Mouse (Mus musculus): ENCODE measurements around the gene Cux1. TPM values are rescaled to one million over a fixed set of nuclear protein-coding genes. Genes with fewer than 3 reads are reported as not detected.

Gene Cux1
- polyA plus RNA-seq, 2 experiments, result 39.0 to 64.3 TPM

DNA sequence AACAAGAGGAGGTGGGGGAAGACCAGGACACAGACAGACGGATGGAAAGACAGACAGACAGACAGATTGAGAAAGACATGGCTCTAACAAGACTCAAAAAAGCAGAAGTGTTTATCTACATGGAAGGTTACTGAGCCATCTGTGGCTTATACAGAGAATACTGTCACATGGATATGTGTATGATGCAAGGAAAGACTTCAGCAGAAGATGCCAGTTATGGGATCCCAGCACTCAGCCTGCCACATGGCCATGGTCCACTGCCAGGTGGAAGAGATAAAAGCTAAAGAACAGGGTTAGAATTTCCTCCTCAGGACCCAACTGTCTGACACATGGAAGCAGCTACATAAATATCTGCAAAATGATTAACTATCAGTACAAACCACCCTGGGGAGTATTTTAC is 84.9 kb downstream of the Cux1 start:
- H3K9me3 ChIP-seq (ENCODE audit: control insufficient read depth, low read length), result no peaks in the 10 kb centered on the region
- no peak overlapping the region for H3K4me3 ChIP-seq (replicated peaks; ENCODE audit: low read length)
- DNase-seq (ENCODE audit: low spot score), result no peak
- H3K4me1 ChIP-seq (ENCODE audit: control insufficient read depth, insufficient read depth, low read length), result no peaks in the 10 kb centered on the region; the same call in 1 of the 2 replicates
- 80% methylated on average over 1 of the region's 1 CpGs for WGBS
- H3K27me3 ChIP-seq (ENCODE audit: control insufficient read depth, insufficient read depth, low read length), result no peaks in the 10 kb centered on the region
- no peak overlapping the region for H3K27ac ChIP-seq (replicated peaks; ENCODE audit: low read depth, low read length)
- no peak overlapping the region for H3K9ac ChIP-seq (ENCODE audit: low read depth, low read length, severe bottlenecking)
- no peak for TF ChIP-seq POLR2A (IDR thresholded peaks at IDR 0.05; ENCODE audit: borderline replicate concordance, extremely low read depth, insufficient read depth, insufficient read length)
- no peak for ATAC-seq (ENCODE audit: low FRiP score, low read depth)
- no peak overlapping the region for H3K4me2 ChIP-seq (replicated peaks; ENCODE audit: low read depth, low read length, severe bottlenecking)
- peaks cover 22% of the 10 kb centered on the region for H3K36me3 ChIP-seq (ENCODE audit: control insufficient read depth, insufficient read depth, low read length)

DNA sequence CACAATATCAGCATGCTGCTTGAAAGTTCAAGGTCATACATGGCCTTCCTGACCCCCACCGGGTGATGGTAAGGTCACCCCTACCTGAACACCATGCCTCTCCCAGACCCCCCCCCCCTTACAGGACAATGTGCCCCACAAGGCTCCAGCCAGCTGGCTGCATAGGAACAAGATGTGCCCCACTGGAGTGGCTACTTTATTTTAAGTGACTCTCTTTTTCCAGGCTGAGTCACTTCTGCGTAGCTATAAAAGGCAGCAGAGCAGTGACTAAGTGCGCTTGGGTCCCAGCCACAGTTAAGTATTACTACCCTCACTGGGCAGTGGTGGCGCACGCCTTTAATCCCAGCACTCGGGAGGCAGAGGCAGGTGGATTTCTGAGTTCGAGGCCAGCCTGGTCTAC is 86.7 kb downstream of the Cux1 start:
- Histone ChIP-seq H3K27me3 (ENCODE audit: control insufficient read depth, insufficient read depth, low read length) (no peaks in the 10 kb centered on the region), H3K36me3 (ENCODE audit: control insufficient read depth, insufficient read depth, low read length) (peaks cover 23% of the 10 kb centered on the region), H3K4me1 (ENCODE audit: control insufficient read depth, insufficient read depth, low read length) (no peaks in the 10 kb centered on the region; the same call in 1 of the 2 replicates), H3K4me2 (replicated peaks; ENCODE audit: low read depth, low read length, severe bottlenecking) (no peak overlapping the region), H3K9me3 (ENCODE audit: control insufficient read depth, low read length) (no peaks in the 10 kb centered on the region), H3K9ac (ENCODE audit: low read depth, low read length, severe bottlenecking) (no peak overlapping the region), H3K4me3 (replicated peaks; ENCODE audit: low read length) (no peak overlapping the region), H3K27ac (replicated peaks; ENCODE audit: low read depth, low read length) (no peak overlapping the region)
- TF ChIP-seq POLR2A (IDR thresholded peaks at IDR 0.05; ENCODE audit: borderline replicate concordance, extremely low read depth, insufficient read depth, insufficient read length), result no peak
- DNase-seq (ENCODE audit: low spot score) (no peak), ATAC-seq (ENCODE audit: low FRiP score, low read depth) (no peak)
- WGBS, result 87% methylated on average over 7 of the region's 7 CpGs

DNA sequence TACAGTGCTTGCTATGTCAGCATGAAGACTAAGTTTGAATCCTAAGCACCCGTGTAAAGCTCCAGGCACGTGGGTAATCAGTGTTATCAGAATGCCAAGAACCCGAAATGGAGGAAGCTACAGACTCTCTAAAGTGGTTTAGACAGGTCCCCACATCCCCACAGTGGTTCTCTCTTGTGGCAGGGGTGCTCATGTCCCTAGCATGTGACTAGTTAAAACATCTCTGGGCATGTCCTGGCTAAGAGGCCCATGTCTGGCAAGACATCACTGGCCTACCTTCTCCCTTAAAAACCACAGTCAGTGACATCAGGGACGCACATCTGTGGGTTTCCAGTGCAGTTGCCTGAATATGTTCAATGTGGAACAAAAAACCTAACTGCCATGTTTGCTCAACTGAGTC is 87.5 kb downstream of the Cux1 start:
- Histone ChIP-seq H3K36me3 (ENCODE audit: control insufficient read depth, insufficient read depth, low read length) (peaks cover 16% of the 10 kb centered on the region), H3K27ac (replicated peaks; ENCODE audit: low read depth, low read length) (no peak overlapping the region), H3K9me3 (ENCODE audit: control insufficient read depth, low read length) (no peaks in the 10 kb centered on the region), H3K4me3 (replicated peaks; ENCODE audit: low read length) (no peak overlapping the region), H3K9ac (ENCODE audit: low read depth, low read length, severe bottlenecking) (no peak overlapping the region), H3K27me3 (ENCODE audit: control insufficient read depth, insufficient read depth, low read length) (no peaks in the 10 kb centered on the region), H3K4me1 (ENCODE audit: control insufficient read depth, insufficient read depth, low read length) (peaks cover 2% of the 10 kb centered on the region; the same call in 1 of the 2 replicates), H3K4me2 (replicated peaks; ENCODE audit: low read depth, low read length, severe bottlenecking) (no peak overlapping the region)
- 87% methylated on average over 4 of the region's 4 CpGs for WGBS
- DNase-seq (ENCODE audit: low spot score) (no peak), ATAC-seq (ENCODE audit: low FRiP score, low read depth) (no peak)
- no peak for TF ChIP-seq POLR2A (IDR thresholded peaks at IDR 0.05; ENCODE audit: borderline replicate concordance, extremely low read depth, insufficient read depth, insufficient read length)

DNA sequence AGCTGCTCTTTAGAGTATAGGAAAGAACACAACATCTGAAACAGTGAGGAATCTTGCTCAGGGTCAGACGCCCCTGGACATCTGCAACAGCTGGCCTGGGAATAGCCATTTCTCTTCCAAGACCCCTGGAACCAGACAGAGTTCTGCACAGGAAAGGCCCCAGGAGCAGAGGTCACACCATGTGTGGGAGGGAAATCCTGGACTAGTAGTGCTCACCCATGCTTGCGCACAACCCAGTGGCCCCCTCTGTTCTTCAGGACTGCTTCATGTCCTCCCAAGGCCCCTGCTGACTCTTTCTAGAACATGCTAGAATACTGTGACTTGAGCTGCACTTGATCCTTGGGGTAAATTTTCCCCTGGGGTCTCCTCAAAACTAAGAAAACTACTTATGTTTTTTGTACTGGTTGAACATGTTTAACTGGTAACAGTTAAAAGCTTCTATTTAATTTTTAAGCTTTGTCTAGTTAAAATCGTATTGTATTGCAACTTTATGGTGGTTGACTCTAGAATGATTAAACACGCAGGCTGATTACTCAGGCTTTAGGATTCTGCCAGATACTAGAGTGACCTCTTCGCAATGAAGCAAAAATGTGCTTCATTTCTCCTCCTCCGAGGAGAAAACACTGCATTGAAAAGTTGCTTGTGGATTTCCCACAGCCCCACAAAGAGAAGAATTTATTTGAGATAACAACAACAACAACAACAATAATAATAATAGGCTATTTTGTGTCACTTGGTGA is 88.1 kb downstream of the Cux1 start:
- Histone ChIP-seq H3K27ac (replicated peaks; ENCODE audit: low read depth, low read length) (no peak overlapping the region), H3K4me2 (replicated peaks; ENCODE audit: low read depth, low read length, severe bottlenecking) (no peak overlapping the region), H3K9me3 (ENCODE audit: control insufficient read depth, low read length) (no peaks in the 10 kb centered on the region), H3K4me3 (replicated peaks; ENCODE audit: low read length) (no peak overlapping the region), H3K9ac (ENCODE audit: low read depth, low read length, severe bottlenecking) (no peak overlapping the region), H3K4me1 (ENCODE audit: control insufficient read depth, insufficient read depth, low read length) (peaks cover 6% of the 10 kb centered on the region; the same call in 1 of the 2 replicates), H3K27me3 (ENCODE audit: control insufficient read depth, insufficient read depth, low read length) (no peaks in the 10 kb centered on the region), H3K36me3 (ENCODE audit: control insufficient read depth, insufficient read depth, low read length) (peaks cover 13% of the 10 kb centered on the region)
- WGBS, result 81% methylated on average over 6 of the region's 6 CpGs
- no peak for ATAC-seq (ENCODE audit: low FRiP score, low read depth)
- no peak for TF ChIP-seq POLR2A (IDR thresholded peaks at IDR 0.05; ENCODE audit: borderline replicate concordance, extremely low read depth, insufficient read depth, insufficient read length)
- DNase-seq (ENCODE audit: low spot score), result no peak

DNA sequence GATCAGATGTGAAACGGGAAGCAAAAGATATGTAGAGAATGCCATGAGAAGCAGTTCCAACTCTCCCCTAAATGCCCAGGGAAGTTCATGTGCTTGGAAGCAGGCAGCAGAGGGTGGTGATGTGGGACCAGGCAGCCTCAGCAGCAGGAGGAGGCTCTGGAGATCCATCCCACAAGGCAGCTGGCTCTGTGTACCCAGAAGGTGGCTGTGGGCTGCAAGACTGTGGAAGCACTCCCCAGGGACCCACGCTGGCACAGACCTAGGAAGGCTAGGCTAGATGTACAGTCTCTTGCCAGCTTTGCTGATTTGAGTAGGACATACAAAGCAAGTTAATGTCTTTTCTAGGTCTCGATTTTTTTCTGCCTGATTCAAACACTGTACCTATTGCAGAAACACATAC is 91.0 kb downstream of the Cux1 start:
- Histone ChIP-seq H3K9ac (ENCODE audit: low read depth, low read length, severe bottlenecking) (no peak overlapping the region), H3K27ac (replicated peaks; ENCODE audit: low read depth, low read length) (no peak overlapping the region), H3K27me3 (ENCODE audit: control insufficient read depth, insufficient read depth, low read length) (no peaks in the 10 kb centered on the region), H3K4me2 (replicated peaks; ENCODE audit: low read depth, low read length, severe bottlenecking) (no peak overlapping the region), H3K4me1 (ENCODE audit: control insufficient read depth, insufficient read depth, low read length) (peaks cover 19% of the 10 kb centered on the region), H3K36me3 (ENCODE audit: control insufficient read depth, insufficient read depth, low read length) (peaks cover 10% of the 10 kb centered on the region; the same call in 1 of the 2 replicates), H3K4me3 (replicated peaks; ENCODE audit: low read length) (no peak overlapping the region), H3K9me3 (ENCODE audit: control insufficient read depth, low read length) (no peaks in the 10 kb centered on the region)
- no peak for ATAC-seq (ENCODE audit: low FRiP score, low read depth)
- DNase-seq (ENCODE audit: low spot score), result no peak
- TF ChIP-seq POLR2A (IDR thresholded peaks at IDR 0.05; ENCODE audit: borderline replicate concordance, extremely low read depth, insufficient read depth, insufficient read length), result no peak
- 84% methylated on average over 3 of the region's 3 CpGs for WGBS
